Mouse (Mus musculus) spleen, embryonic (tissue): Measurements from ENCODE around the gene Kdm2a.

ENCODE experiments used
- CTCF ChIA-PET: fragments of 350-600 bp; sonication (Branson Sonifier 250); formaldehyde crosslinking; loops from one replicate; lab custom pipeline; 2022; lab: Charles Lee

Kdm2a gene

GRCm38 (mm10) chr19:4301735-4302651 is 96.1 kb downstream of the Kdm2a start:
- CTCF ChIA-PET, result interaction anchor here (1.3 kb wide), 1 partner anchor 18 kb away, joined by 3 read pairs; no protein-coding TSS in a partner anchor

GRCm38 (mm10) chr19:4300852-4301734 is 97.0 kb downstream of the Kdm2a start:
- CTCF ChIA-PET, result interaction anchor here (0.5 to 0.6 kb wide), 3 partner anchors 11 to 68 kb away, joined by 3 to 12 read pairs (median 3); no protein-coding TSS in a partner anchor

GRCm38 (mm10) chr19:4300271-4300704 is 97.8 kb downstream of the Kdm2a start:
- CTCF ChIA-PET, result interaction anchor here (0.9 kb wide), 1 partner anchor 68 kb away, joined by 3 read pairs; the partner anchor contains the start of gene Pold4

- CTCF ChIA-PET, result interaction anchor here (0.9 kb wide), 1 partner anchor 68 kb away, joined by 3 read pairs; the partner anchor contains the start of gene Pold4
Measured at GRCm38 (mm10) chr19:4299574-4300270, 98.4 kb downstream of the Kdm2a start.

GRCm38 (mm10) chr19:4299126-4299525 is 99.0 kb downstream of the Kdm2a start:
- CTCF ChIA-PET, result interaction anchor here (0.9 kb wide), 1 partner anchor 67 kb away, joined by 3 read pairs; the partner anchor contains the start of gene Pold4

GRCm38 (mm10) chr19:4298322-4299121 is 99.6 kb downstream of the Kdm2a start:
- CTCF ChIA-PET, result no interaction called here

GRCm38 (mm10) chr19:4297851-4298250 is 100.2 kb downstream of the Kdm2a start:
- CTCF ChIA-PET, result interaction anchor here (2.0 kb wide), 1 partner anchor 8 kb away, joined by 6 read pairs; the partner anchor contains the start of gene Grk2

- CTCF ChIA-PET, result interaction anchor here (2.0 kb wide), 1 partner anchor 9 kb away, joined by 6 read pairs; the partner anchor contains the start of gene Grk2
Measured at GRCm38 (mm10) chr19:4296611-4297010, 101.5 kb downstream of the Kdm2a start.

- CTCF ChIA-PET, result interaction anchor here (0.6 to 0.7 kb wide), 2 partner anchors 12 to 108 kb away, joined by 3 to 5 read pairs; partner anchors contain the start of gene Ankrd13d
Measured at GRCm38 (mm10) chr19:4295391-4295790, 102.7 kb downstream of the Kdm2a start.

- CTCF ChIA-PET, result interaction anchor here (0.6 to 1.0 kb wide), 3 partner anchors 9 to 107 kb away, joined by 3 to 5 read pairs (median 3); partner anchors contain the start of gene Ankrd13d
Measured at GRCm38 (mm10) chr19:4294381-4295097, 103.5 kb downstream of the Kdm2a start.

GRCm38 (mm10) chr19:4291161-4291560 is 106.9 kb downstream of the Kdm2a start:
- CTCF ChIA-PET, result interaction anchor here (0.8 kb wide), 1 partner anchor 24 kb away, joined by 3 read pairs; no protein-coding TSS in a partner anchor

GRCm38 (mm10) chr19:4290749-4291148 is 107.3 kb downstream of the Kdm2a start:
- CTCF ChIA-PET, result no interaction called here

GRCm38 (mm10) chr19:4283653-4284052 is 114.4 kb downstream of the Kdm2a start:
- CTCF ChIA-PET, result interaction anchor here (0.6 to 1.3 kb wide), 4 partner anchors 15 to 159 kb away, joined by 3 to 7 read pairs (median 4); no protein-coding TSS in a partner anchor

GRCm38 (mm10) chr19:4282898-4283553 is 115.1 kb downstream of the Kdm2a start, which contains the start of gene Ankrd13d:
Gene Ankrd13d, minus strand, starts transcription at chr19:4283137.
- CTCF ChIA-PET, result interaction anchor here (0.6 to 1.3 kb wide), 3 partner anchors 12 to 19 kb away, joined by 3 to 5 read pairs (median 3); no protein-coding TSS in a partner anchor

- CTCF ChIA-PET, result no interaction called here
Measured at GRCm38 (mm10) chr19:4280425-4280824, 117.7 kb downstream of the Kdm2a start.

- CTCF ChIA-PET, result interaction anchor here (0.6 kb wide), 1 partner anchor 125 kb away, joined by 5 read pairs; no protein-coding TSS in a partner anchor
Measured at GRCm38 (mm10) chr19:4279487-4279886, 118.6 kb downstream of the Kdm2a start.

- CTCF ChIA-PET, result no interaction called here
Measured at GRCm38 (mm10) chr19:4270972-4271371, 127.1 kb downstream of the Kdm2a start.

- CTCF ChIA-PET, result no interaction called here
Measured at GRCm38 (mm10) chr19:4270187-4270586, 127.9 kb downstream of the Kdm2a start.
